Comparison of ENCODE assay signal across 11 mouse cellular contexts in the genomic region with DNA sequence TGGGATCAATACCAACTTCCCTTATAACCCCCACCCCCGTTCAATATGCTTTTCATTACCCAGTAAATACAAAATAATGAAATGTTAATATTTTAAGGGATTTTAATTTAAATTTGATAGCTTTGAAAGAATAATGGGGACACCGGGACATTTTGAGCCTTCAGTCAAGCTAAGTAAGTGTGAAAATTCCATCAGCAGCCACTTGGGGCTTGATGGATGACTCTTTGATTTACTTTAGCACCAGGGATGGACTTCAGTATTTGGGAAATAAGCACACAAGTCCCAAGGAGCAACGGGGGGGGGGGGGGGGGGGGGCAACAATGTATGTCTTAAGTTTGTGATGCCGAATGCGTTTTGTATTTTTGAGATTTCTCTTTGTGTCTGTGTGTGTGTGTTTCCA. TPM values are rescaled to one million over a fixed set of nuclear protein-coding genes. Genes with fewer than 3 reads are reported as not detected.
A peak's percentile ranks its signal among the peaks of the same experiment; 100 is the strongest.
DNase-seq lines count a peak whose midpoint lies in the region; ATAC-seq and TF ChIP-seq lines count a peak whose summit lies in the region.
"Had no signal": no experiment of that assay in that cellular context is flagged by ENCODE, and none has a peak within 500 bp of the region (broad histone marks: within the 10 kb centered on the region; RNA-seq: fewer than 3 reads in every experiment).

No protein-coding gene starts in this region.

- no peak overlapping the region for H3K9ac ChIP-seq in heart, embryonic 15.5 days
- no peak overlapping the region for H3K9ac ChIP-seq in lung, embryonic 15.5 days
- no peak overlapping the region for H3K9ac ChIP-seq in forebrain, embryonic 16.5 days (replicated peaks; ENCODE audit: low read depth, low read length)
- H3K9ac ChIP-seq in neural tube, embryonic 15.5 days (replicated peaks), result no peak overlapping the region

- no peak for ATAC-seq in heart, embryonic 15.5 days (replicated peaks; ENCODE audit: insufficient number of reproducible peaks, insufficient read depth, low FRiP score, low read depth)
- ATAC-seq in lung, embryonic 15.5 days (ENCODE audit: borderline replicate concordance, extremely low read depth, low FRiP score, low TSS enrichment), result no peak
- no peak for ATAC-seq in forebrain, embryonic 16.5 days
- no peak for ATAC-seq in neural tube, embryonic 15.5 days (ENCODE audit: low FRiP score)
- ATAC-seq: activated CD4-positive, CD25-positive, alpha-beta regulatory T cell, adult 4 months had no signal

- peak overlapping the region; percentile 86 for H3K4me2 ChIP-seq in heart, embryonic 15.5 days
- H3K4me2 ChIP-seq in lung, embryonic 15.5 days, result peak overlapping the region; percentile 62
- H3K4me2 ChIP-seq in forebrain, embryonic 16.5 days (ENCODE audit: low read length), result peak overlapping the region; percentile 52
- H3K4me2 ChIP-seq in neural tube, embryonic 15.5 days, result peak overlapping the region; percentile 94

- H3K9me3 ChIP-seq in heart, embryonic 15.5 days (replicated peaks), result no peaks in the 10 kb centered on the region
- H3K9me3 ChIP-seq in lung, embryonic 15.5 days, result no peaks in the 10 kb centered on the region
- no peaks in the 10 kb centered on the region for H3K9me3 ChIP-seq in forebrain, embryonic 16.5 days (ENCODE audit: control insufficient read depth, low read length)
- H3K9me3 ChIP-seq in neural tube, embryonic 15.5 days (replicated peaks), result no peaks in the 10 kb centered on the region

- intact Hi-C loops in heart, postnatal 25 days (cut with DNase I), result loop anchor here (2.0 to 10.0 kb wide), 7 partner anchors 49 to 376 kb away; a partner anchor contains a TSS

- 40% methylated on average over 5 of the region's 5 CpGs for WGBS in heart, embryonic 15.5 days
- 14% methylated on average over 5 of the region's 5 CpGs for WGBS in lung, embryonic 15.5 days
- 41% methylated on average over 5 of the region's 5 CpGs for WGBS in forebrain, embryonic 16.5 days
- WGBS in neural tube, embryonic 15.5 days, result 30% methylated on average over 5 of the region's 5 CpGs
- 59% methylated on average over 5 of the region's 5 CpGs for WGBS in cerebellum, adult 2 months

- no peak for TF ChIP-seq POLR2A in cerebellum, adult 2 months (IDR thresholded peaks at IDR 0.05; ENCODE audit: borderline replicate concordance, insufficient read depth, low read length)

- H3K4me3 ChIP-seq in heart, embryonic 15.5 days, result peak overlapping the region; percentile 21
- H3K4me3 ChIP-seq in lung, embryonic 15.5 days, result peak overlapping the region; percentile 79
- H3K4me3 ChIP-seq in forebrain, embryonic 16.5 days (replicated peaks; ENCODE audit: low read length), result peak overlapping the region; percentile 29
- peak overlapping the region; percentile 9; the same call in 1 of the 2 replicates for H3K4me3 ChIP-seq in neural tube, embryonic 15.5 days (replicated peaks)
- no peak overlapping the region for H3K4me3 ChIP-seq in cerebellum, adult 2 months (replicated peaks; ENCODE audit: insufficient read depth, low read depth, low read length)

- H3K4me1 ChIP-seq in heart, embryonic 15.5 days (replicated peaks), result peaks cover 33% of the 10 kb centered on the region
- H3K4me1 ChIP-seq in lung, embryonic 15.5 days, result peaks cover 56% of the 10 kb centered on the region
- peaks cover 46% of the 10 kb centered on the region for H3K4me1 ChIP-seq in forebrain, embryonic 16.5 days (replicated peaks; ENCODE audit: control insufficient read depth, insufficient read depth, low read length)
- peaks cover 30% of the 10 kb centered on the region for H3K4me1 ChIP-seq in neural tube, embryonic 15.5 days
- no peaks in the 10 kb centered on the region for H3K4me1 ChIP-seq in cerebellum, adult 2 months (ENCODE audit: control insufficient read depth, insufficient read depth, low read length)

- no peak overlapping the region for H3K27ac ChIP-seq in heart, embryonic 15.5 days
- H3K27ac ChIP-seq in lung, embryonic 15.5 days, result 0 out of 2 replicates have a peak overlapping the region, but pooled peaks have one; percentile 15
- H3K27ac ChIP-seq in forebrain, embryonic 16.5 days (ENCODE audit: low read length), result no peak overlapping the region; the same call in 1 of the 2 replicates
- no peak overlapping the region for H3K27ac ChIP-seq in neural tube, embryonic 15.5 days (replicated peaks)
- H3K27ac ChIP-seq in cerebellum, adult 2 months (ENCODE audit: insufficient read depth, low read length), result no peak overlapping the region

- H3K27me3 ChIP-seq in heart, embryonic 15.5 days, result no peaks in the 10 kb centered on the region
- H3K27me3 ChIP-seq in lung, embryonic 15.5 days, result no peaks in the 10 kb centered on the region
- H3K27me3 ChIP-seq in forebrain, embryonic 16.5 days (replicated peaks; ENCODE audit: control insufficient read depth, insufficient read depth, low read length), result peaks cover 7% of the 10 kb centered on the region; the same call in 1 of the 2 replicates
- H3K27me3 ChIP-seq in neural tube, embryonic 15.5 days (replicated peaks), result peaks cover 10% of the 10 kb centered on the region; the same call in 1 of the 2 replicates
- no peaks in the 10 kb centered on the region; the same call in 1 of the 2 replicates for H3K27me3 ChIP-seq in cerebellum, adult 2 months (ENCODE audit: control insufficient read depth, insufficient read depth, low read length)

- no peak for DNase-seq in heart, postnatal 25 days (ENCODE audit: low spot score)
- DNase-seq in lung, postnatal 25 days (ENCODE audit: low spot score), result no peak
- DNase-seq in urinary bladder, postnatal 4 days (ENCODE audit: low spot score in 2 of 2), result no peak
- DNase-seq in cerebellum, adult 2 months, result no peak
- DNase-seq: cerebellum, adult 9-10 months; kidney, postnatal 36 days had no signal

- no peaks in the 10 kb centered on the region for H3K36me3 ChIP-seq in heart, embryonic 15.5 days
- H3K36me3 ChIP-seq in lung, embryonic 15.5 days, result peaks cover 7% of the 10 kb centered on the region
- H3K36me3 ChIP-seq in forebrain, embryonic 16.5 days (ENCODE audit: control insufficient read depth, insufficient read depth), result no peaks in the 10 kb centered on the region
- no peaks in the 10 kb centered on the region for H3K36me3 ChIP-seq in neural tube, embryonic 15.5 days

- no peak for TF ChIP-seq CTCF in cerebellum, adult 2 months (IDR thresholded peaks at IDR 0.05; ENCODE audit: borderline replicate concordance, insufficient read depth, low read depth, low read length)

RNA-seq across cellular contexts. Expression of a gene that starts 3.1 kb away (rescaled TPM):
- 15.1 and 17.2 TPM in 2 replicates for polyA plus RNA-seq in heart, embryonic 15.5 days (2015; fragmentation: Nextera tagmentation; extraction: Ambion mirVana)
- total RNA-seq in heart, postnatal 25 days (2021), result 10 to 100 TPM; 65.6 to 82.6 TPM
- 41.4 and 45.6 TPM in 2 replicates for polyA plus RNA-seq in lung, embryonic 15.5 days (2015; fragmentation: Nextera tagmentation; extraction: Ambion mirVana)
- 43.4 and 45.5 TPM in 2 replicates for polyA plus RNA-seq in forebrain, embryonic 16.5 days (2015; fragmentation: Nextera tagmentation; extraction: Ambion mirVana)
- polyA plus RNA-seq in neural tube, embryonic 15.5 days (2015; fragmentation: Nextera tagmentation; extraction: Ambion mirVana), result 24.5 and 26.5 TPM in 2 replicates
- polyA plus RNA-seq in cerebellum, adult 2 months (2012; rRNA removed), result 33.0 and 39.4 TPM in 2 replicates
